10 mouse cellular contexts compared by ENCODE assay signal in the genomic region with DNA sequence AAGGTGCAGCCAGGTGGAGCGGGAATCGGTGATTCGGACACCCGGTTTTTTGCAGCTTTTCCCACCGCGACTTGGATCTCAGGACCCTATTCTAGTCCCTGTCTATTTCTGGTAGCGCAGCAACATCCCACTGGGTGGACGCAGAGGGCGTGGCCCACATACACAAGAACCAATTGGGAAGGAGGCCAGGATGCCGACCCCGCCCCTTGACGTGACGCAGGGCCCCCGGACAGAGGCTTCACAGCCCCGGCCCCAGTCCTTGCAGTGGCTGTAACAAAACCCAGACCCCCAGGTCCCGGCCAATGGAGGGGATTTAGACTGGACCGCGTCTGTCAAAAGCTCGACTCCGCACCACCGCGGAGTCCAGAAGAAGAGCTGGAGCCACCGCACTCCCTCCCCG. TPM values are rescaled to one million over a fixed set of nuclear protein-coding genes. Genes with fewer than 3 reads are reported as not detected.
DNase-seq lines count a peak whose midpoint lies in the region; ATAC-seq lines count a peak whose summit lies in the region.
"Had no signal": no experiment of that assay in that cellular context is flagged by ENCODE, and none has a peak within 500 bp of the region (broad histone marks: within the 10 kb centered on the region; RNA-seq: fewer than 3 reads in every experiment).

A gene (plus strand): TSS at position 275 of the 400 bp plus-strand sequence.

- WGBS in heart, embryonic 12.5 days, result under 1% methylated on average over 24 of the region's 24 CpGs
- under 1% methylated on average over 24 of the region's 24 CpGs for WGBS in embryonic facial prominence, embryonic 12.5 days
- under 1% methylated on average over 24 of the region's 24 CpGs for WGBS in intestine, embryonic 15.5 days

- H3K4me3 ChIP-seq in heart, embryonic 12.5 days, result peak within 1 kb of the TSS; percentile 15
- peak within 1 kb of the TSS; percentile 25 for H3K4me3 ChIP-seq in embryonic facial prominence, embryonic 12.5 days
- H3K4me3 ChIP-seq in intestine, embryonic 15.5 days (replicated peaks), result peak within 1 kb of the TSS; percentile 52

- H3K27me3 ChIP-seq in heart, embryonic 12.5 days (replicated peaks), result peaks cover 85% of the 10 kb centered on the region
- H3K27me3 ChIP-seq in embryonic facial prominence, embryonic 12.5 days, result peaks cover 85% of the 10 kb centered on the region
- H3K27me3 ChIP-seq in intestine, embryonic 15.5 days (replicated peaks), result peaks cover 34% of the 10 kb centered on the region

- peak; percentile 47; the same call in 1 of the 2 replicates for ATAC-seq in heart, embryonic 12.5 days (ENCODE audit: insufficient number of reproducible peaks, low FRiP score)
- ATAC-seq in embryonic facial prominence, embryonic 12.5 days (ENCODE audit: insufficient number of reproducible peaks, insufficient read depth, low FRiP score, low TSS enrichment), result peak; percentile 38; the same call in 1 of the 2 replicates
- ATAC-seq in intestine, embryonic 15.5 days, result peak; percentile 90
- ATAC-seq in activated CD4-positive, CD25-positive, alpha-beta regulatory T cell, adult 4 months, result no peak

- no peaks in the 10 kb centered on the region for H3K36me3 ChIP-seq in heart, embryonic 12.5 days
- H3K36me3 ChIP-seq in embryonic facial prominence, embryonic 12.5 days, result no peaks in the 10 kb centered on the region
- H3K36me3 ChIP-seq in intestine, embryonic 15.5 days, result no peaks in the 10 kb centered on the region

- no peak within 1 kb of the TSS for H3K9ac ChIP-seq in heart, embryonic 12.5 days
- H3K9ac ChIP-seq in embryonic facial prominence, embryonic 12.5 days, result peak within 1 kb of the TSS; percentile 33; the same call in 1 of the 2 replicates
- peak within 1 kb of the TSS; percentile 62 for H3K9ac ChIP-seq in intestine, embryonic 15.5 days

- peaks cover 42% of the 10 kb centered on the region for H3K4me1 ChIP-seq in heart, embryonic 12.5 days (replicated peaks)
- peaks cover 16% of the 10 kb centered on the region; the same call in 1 of the 2 replicates for H3K4me1 ChIP-seq in embryonic facial prominence, embryonic 12.5 days
- H3K4me1 ChIP-seq in intestine, embryonic 15.5 days (replicated peaks), result peaks cover 15% of the 10 kb centered on the region; the same call in 1 of the 2 replicates

- H3K27ac ChIP-seq in heart, embryonic 12.5 days (ENCODE audit: poor library complexity, severe bottlenecking), result no peak within 1 kb of the TSS
- no peak within 1 kb of the TSS for H3K27ac ChIP-seq in embryonic facial prominence, embryonic 12.5 days
- peak within 1 kb of the TSS; percentile 81 for H3K27ac ChIP-seq in intestine, embryonic 15.5 days

- peak within 1 kb of the TSS; percentile 39 for H3K4me2 ChIP-seq in heart, embryonic 12.5 days
- H3K4me2 ChIP-seq in embryonic facial prominence, embryonic 12.5 days (replicated peaks), result peak within 1 kb of the TSS; percentile 24
- H3K4me2 ChIP-seq in intestine, embryonic 15.5 days (replicated peaks), result peak within 1 kb of the TSS; percentile 85

- H3K9me3 ChIP-seq in heart, embryonic 12.5 days (replicated peaks), result no peaks in the 10 kb centered on the region
- H3K9me3 ChIP-seq in embryonic facial prominence, embryonic 12.5 days, result no peaks in the 10 kb centered on the region
- no peaks in the 10 kb centered on the region for H3K9me3 ChIP-seq in intestine, embryonic 15.5 days

- no peak for DNase-seq in heart, adult 8-10 months (ENCODE audit: low spot score)
- DNase-seq in lung, postnatal 36 days, result peak; percentile 34
- no peak for DNase-seq in cerebellum, adult 11-12 months
- no peak for DNase-seq in gastrocnemius, postnatal 25 days

RNA-seq across cellular contexts. Expression of the gene that starts here (rescaled TPM):
- not detected in 2 replicates for polyA plus RNA-seq in heart, embryonic 12.5 days (2016; fragmentation: Nextera tagmentation; extraction: Ambion mirVana)
- total RNA-seq in heart, adult 8-10 months (2022), result not detected
- polyA plus RNA-seq in embryonic facial prominence, embryonic 12.5 days (2016; fragmentation: Nextera tagmentation; extraction: Ambion mirVana), result 3.6 and 3.9 TPM in 2 replicates
- 80.9 and 88.1 TPM in 2 replicates for polyA plus RNA-seq in intestine, embryonic 15.5 days (2015; fragmentation: Nextera tagmentation; extraction: Ambion mirVana)
- polyA plus RNA-seq in activated CD4-positive, CD25-positive, alpha-beta regulatory T cell, adult 4 months (2017; shearing (Covaris generic)), result not detected
- total RNA-seq in gastrocnemius, postnatal 25 days (2021), result not detected
- polyA plus RNA-seq: cortical plate, adult 2 months; neural tube, embryonic 14.5 days had no signal

Comparison
In these comparisons a context has a peak if more than half of its experiments do, and no peak if none do; other contexts are left out.
1. RNA of the gene that starts here (polyA plus RNA-seq): 80.9 to 88.1 TPM in intestine, embryonic 15.5 days; 3.6 to 3.9 TPM in embryonic facial prominence, embryonic 12.5 days, not detected in heart, embryonic 12.5 days and not detected in activated CD4-positive, CD25-positive, alpha-beta regulatory T cell, adult 4 months; every median in the first group is over 10 times any median in the second.
2. Peak in ATAC-seq, H3K4me3 ChIP-seq and H3K4me2 ChIP-seq in heart, embryonic 12.5 days; RNA of the gene not detected or under 1 TPM.
3. H3K4me2 ChIP-seq: peak in every context shown above with its lines; median percentile 85 in intestine, embryonic 15.5 days; 39 in heart, embryonic 12.5 days; 24 in embryonic facial prominence, embryonic 12.5 days.
4. Peak in every context shown above with its lines, with median percentiles within 50 percentile points of each other: H3K4me3 ChIP-seq.